In genomic region chr4:119108495-119109408, GRCm38 (mm10) we compare ENCODE assay signal across 8 mouse cellular contexts. TPM values are rescaled to one million over a fixed set of nuclear protein-coding genes. Genes with fewer than 3 reads are reported as not detected.
DNase-seq lines count a peak whose midpoint lies in the region; ATAC-seq and TF ChIP-seq lines count a peak whose summit lies in the region.

Gene Slc2a1 (plus strand): TSS chr4:119108711.

- under 1% methylated on average over 87 of the region's 88 CpGs for WGBS in lung, embryonic 16.5 days

- ATAC-seq in hematopoietic stem cell, adult 5-6 weeks (replicated peaks in 1 of 2; ENCODE audit: insufficient read depth in 1 of 2, low FRiP score in 2 of 2, low TSS enrichment in 1 of 2, low read depth in 1 of 2, poor library complexity in 2 of 2, severe bottlenecking in 2 of 2): peak; percentile 77 to 87
- peak; percentile 94 for ATAC-seq in lung, embryonic 16.5 days (ENCODE audit: low read depth)

- H3K27ac ChIP-seq in ES-E14 (ENCODE audit: insufficient read depth, low read depth, low read length, poor library complexity, severe bottlenecking): peak within 1 kb of the TSS; percentile 95
- H3K27ac ChIP-seq in lung, embryonic 16.5 days (ENCODE audit: low read length): peak within 1 kb of the TSS; percentile 98

- H3K4me3 ChIP-seq in ES-E14 (ENCODE audit: insufficient read depth in 1 of 2, low read depth in 1 of 2, low read length in 2 of 2, poor library complexity in 1 of 2, severe bottlenecking in 1 of 2): peak within 1 kb of the TSS; percentile 93 to 97
- peak within 1 kb of the TSS; percentile 83 for H3K4me3 ChIP-seq in lung, embryonic 16.5 days (ENCODE audit: low read length)

- H3K4me2 ChIP-seq in lung, embryonic 16.5 days (ENCODE audit: low read depth, low read length): peak within 1 kb of the TSS; percentile 85

- H3K27me3 ChIP-seq in lung, embryonic 16.5 days (ENCODE audit: control insufficient read depth, insufficient read depth, low read depth, low read length): no peaks in the 10 kb centered on the region

- H3K9me3 ChIP-seq in ES-E14 (ENCODE audit: control insufficient read depth, insufficient read depth, low read depth, low read length): no peaks in the 10 kb centered on the region
- H3K9me3 ChIP-seq in lung, embryonic 16.5 days (ENCODE audit: control insufficient read depth, low read length): no peaks in the 10 kb centered on the region

- H3K9ac ChIP-seq in ES-E14 (ENCODE audit: insufficient read depth, low read depth, low read length, poor library complexity, severe bottlenecking): peak within 1 kb of the TSS; percentile 97
- peak within 1 kb of the TSS; percentile 86 for H3K9ac ChIP-seq in lung, embryonic 16.5 days (ENCODE audit: low read length)

- peaks cover 34% of the 10 kb centered on the region for H3K36me3 ChIP-seq in ES-E14 (ENCODE audit: control insufficient read depth, insufficient read depth, low read length, poor library complexity, severe bottlenecking)
- no peaks in the 10 kb centered on the region for H3K36me3 ChIP-seq in lung, embryonic 16.5 days (ENCODE audit: control insufficient read depth, insufficient read depth, low read length)

- in situ Hi-C loops in ES-E14 (cut with MboI; ENCODE audit: low sequenced_read_pairs in 2 of 2, unreplicated experiment in 2 of 2): loop anchor here in 1 of 2 experiments (25.0 kb wide), 1 partner anchor 96 kb away; no protein-coding TSS in a partner anchor

- peaks cover 13 to 35% of the 10 kb centered on the region in 2 experiments; a peak in 3 of 4 replicates for H3K4me1 ChIP-seq in ES-E14 (ENCODE audit: control insufficient read depth in 2 of 2, insufficient read depth in 2 of 2, low read length in 2 of 2, poor library complexity in 1 of 2)
- H3K4me1 ChIP-seq in lung, embryonic 16.5 days (replicated peaks; ENCODE audit: control insufficient read depth, insufficient read depth, low read length): peaks cover 43% of the 10 kb centered on the region

- DNase-seq in ES-E14 (ENCODE audit: low read depth, low spot score): peak; percentile 98
- DNase-seq in cerebellum, adult 11 months: peak; percentile 90
- DNase-seq in forelimb bud, embryonic 11.5 days (ENCODE audit: low read depth, low spot score): peak; percentile 95
- DNase-seq in layer of hippocampus, adult 9-10 months (ENCODE audit: low spot score): peak; percentile 58
- peak; percentile 69 for DNase-seq in ovary, postnatal 10 days (ENCODE audit: low spot score)
- peak; percentile 88 to 92 for DNase-seq in thymus, postnatal 10 days (ENCODE audit: low spot score in 2 of 2)

TF ChIP-seq in ES-E14, 5 proteins besides CTCF, POLR2A, EP300 and RAD21:
- no peak for TF ChIP-seq CHD2 (IDR thresholded peaks at IDR 0.05; ENCODE audit: low read depth, low read length)
- TF ChIP-seq HCFC1 (IDR thresholded peaks at IDR 0.05; ENCODE audit: borderline replicate concordance, insufficient read depth, low read length): peak; percentile 18; the same call in 1 of the 2 replicates
- TF ChIP-seq ZC3H11A (IDR thresholded peaks at IDR 0.05; ENCODE audit: borderline replicate concordance, low read depth, low read length): peak; percentile 67

RNA-seq across cellular contexts. Expression of gene Slc2a1, which starts in this region (rescaled TPM):
- 526 and 1,358 TPM in 2 replicates for total RNA-seq in ES-E14 (2012; rRNA removed)
- total RNA-seq in hematopoietic stem cell, adult 5-6 weeks (2017): 12.4 and 23.3 TPM in 2 replicates
- polyA plus RNA-seq in lung, embryonic 16.5 days (2015; fragmentation: Nextera tagmentation; extraction: Ambion mirVana): 89.7 and 95.7 TPM in 2 replicates

Comparison
In these comparisons a context has a peak if more than half of its experiments do, and no peak if none do; other contexts are left out.
1. Peak in every context shown above with its lines: DNase-seq, ATAC-seq, H3K4me3 ChIP-seq and H3K27ac ChIP-seq.
2. RNA of gene Slc2a1 (total RNA-seq): 526 to 1,358 TPM in ES-E14; 12.4 to 23.3 TPM in hematopoietic stem cell, adult 5-6 weeks; every median in the first group is over 10 times any median in the second.